Mouse (Mus musculus): ENCODE results near the gene Plg.

The Plg gene

GRCm38 (mm10) chr17:12382531-12382930, 4.1 kb downstream of the Plg start:
- intact Hi-C loops (cut with DNase I), result no loop called here

DNA sequence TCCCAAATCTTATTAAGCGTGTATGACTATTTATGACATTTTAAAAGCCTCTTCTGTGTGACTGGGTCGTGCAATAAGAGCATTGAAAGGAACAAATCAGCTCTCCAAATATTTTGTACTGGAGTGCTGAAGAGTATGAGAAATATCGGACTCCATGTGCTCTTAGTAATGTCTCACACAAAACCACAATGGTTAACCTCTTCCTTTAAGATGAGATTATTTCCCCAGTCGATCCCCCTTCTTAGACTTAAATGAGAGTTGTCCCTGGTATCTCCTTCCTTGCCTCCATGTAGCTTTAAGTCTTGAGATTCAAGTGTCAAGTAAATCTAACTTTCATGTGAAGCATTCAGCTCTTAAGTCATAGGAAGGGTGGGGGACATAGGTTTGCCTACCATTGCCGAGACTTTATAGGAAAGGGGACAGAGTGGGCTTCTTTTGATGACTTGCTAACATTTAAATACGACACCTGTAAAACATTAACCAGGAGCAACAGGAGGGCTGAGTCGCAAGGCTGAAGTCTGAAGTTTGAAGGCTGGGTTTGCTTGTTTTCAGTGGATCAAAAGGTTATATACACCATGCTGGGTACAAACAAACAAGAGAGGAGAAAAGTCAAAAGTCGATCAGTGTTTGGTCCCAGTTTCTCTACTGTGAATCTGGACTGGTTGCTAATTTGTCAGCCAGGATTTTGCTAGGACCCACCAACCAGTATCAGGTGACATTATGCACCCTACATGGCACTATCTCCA, 6.8 kb downstream of the Plg start:
- intact Hi-C loops (cut with DNase I), result no loop called here

DNA sequence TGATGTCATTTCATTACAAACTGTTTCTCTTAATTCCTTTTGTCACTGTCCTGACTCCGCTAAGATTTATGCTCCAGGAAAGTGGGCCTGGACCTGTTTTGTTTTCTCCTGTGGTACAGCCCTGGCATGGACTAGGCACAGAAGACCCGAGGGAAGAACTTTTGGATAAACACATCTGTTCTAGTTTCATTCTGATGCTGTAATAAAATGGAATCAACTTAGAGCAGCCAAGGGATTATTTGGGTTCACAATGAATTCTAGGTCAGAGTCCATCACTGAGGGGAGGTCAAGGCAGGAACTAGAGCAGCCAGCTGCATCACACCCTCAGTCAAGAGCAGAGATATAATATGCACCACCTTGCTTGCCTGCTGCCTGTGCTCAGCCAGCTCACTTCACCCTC, 9.4 kb downstream of the Plg start:
- intact Hi-C loops (cut with DNase I), result no loop called here

DNA sequence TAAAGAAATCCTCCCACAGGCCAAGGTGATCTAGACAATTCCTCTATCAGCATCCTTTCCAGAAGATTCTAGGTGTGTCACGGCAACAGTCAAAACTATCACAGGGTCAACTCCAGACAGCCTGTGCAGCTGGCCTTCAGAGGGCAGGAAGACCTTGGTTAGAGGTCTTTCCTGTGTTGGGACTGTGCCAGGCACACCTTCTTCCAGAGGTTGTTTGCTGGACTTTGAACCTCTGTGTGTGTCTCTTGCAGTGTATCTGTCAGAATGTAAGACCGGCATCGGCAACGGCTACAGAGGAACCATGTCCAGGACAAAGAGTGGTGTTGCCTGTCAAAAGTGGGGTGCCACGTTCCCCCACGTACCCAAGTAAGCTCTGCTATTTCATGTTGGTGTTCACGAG, 9.8 kb downstream of the Plg start:
- intact Hi-C loops (cut with DNase I), result no loop called here

- intact Hi-C loops (cut with DNase I), result no loop called here
Observed at GRCm38 (mm10) chr17:12396163-12396677, 17.8 kb downstream of the Plg start.

GRCm38 (mm10) chr17:12403420-12403819, 25.0 kb downstream of the Plg start:
- intact Hi-C loops (cut with DNase I), result no loop called here

- intact Hi-C loops (cut with DNase I), result no loop called here
Observed at GRCm38 (mm10) chr17:12409346-12409944, 31.0 kb downstream of the Plg start.

- intact Hi-C loops (cut with DNase I), result no loop called here
Observed at GRCm38 (mm10) chr17:12412181-12412890, 33.9 kb downstream of the Plg start.

DNA sequence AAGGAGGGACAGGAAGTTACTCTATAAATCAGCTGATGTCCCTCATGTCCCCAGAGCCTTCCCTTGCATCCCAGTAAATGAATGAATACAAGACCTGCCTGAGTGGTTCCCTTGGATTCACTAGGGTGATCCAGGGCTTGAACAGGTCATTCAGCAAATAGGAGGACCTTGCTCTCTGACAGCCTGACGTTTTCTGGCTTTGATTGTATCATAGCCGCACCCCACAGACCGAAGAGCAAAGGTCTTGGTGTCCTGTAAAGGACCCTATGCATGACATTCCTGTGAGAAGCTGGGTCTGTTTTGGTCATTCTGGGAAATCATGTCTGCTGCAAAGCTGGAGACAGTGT, 34.5 kb downstream of the Plg start:
- intact Hi-C loops (cut with DNase I), result no loop called here

- intact Hi-C loops (cut with DNase I), result loop anchor here (5.0 kb wide), 1 partner anchor 117 kb away; no protein-coding TSS in a partner anchor
Observed at GRCm38 (mm10) chr17:12415031-12415735, 36.8 kb downstream of the Plg start.

GRCm38 (mm10) chr17:12415741-12416140, 37.3 kb downstream of the Plg start:
- intact Hi-C loops (cut with DNase I), result loop anchor here (2.0 to 5.0 kb wide), 2 partner anchors 117 to 245 kb away; no protein-coding TSS in a partner anchor

GRCm38 (mm10) chr17:12416250-12416895, 38.0 kb downstream of the Plg start:
- intact Hi-C loops (cut with DNase I), result loop anchor here (2.0 to 5.0 kb wide), 2 partner anchors 116 to 244 kb away; no protein-coding TSS in a partner anchor

GRCm38 (mm10) chr17:12419491-12420079, 41.2 kb downstream of the Plg start:
- intact Hi-C loops (cut with DNase I), result loop anchor here (5.0 kb wide), 2 partner anchors 113 to 393 kb away; no protein-coding TSS in a partner anchor

GRCm38 (mm10) chr17:12420886-12421574, 42.6 kb downstream of the Plg start:
- intact Hi-C loops (cut with DNase I), result loop anchor here (5.0 kb wide), 1 partner anchor 391 kb away; no protein-coding TSS in a partner anchor

GRCm38 (mm10) chr17:12422143-12422542, 43.7 kb downstream of the Plg start:
- intact Hi-C loops (cut with DNase I), result loop anchor here (5.0 kb wide), 1 partner anchor 390 kb away; no protein-coding TSS in a partner anchor

- intact Hi-C loops (cut with DNase I), result no loop called here
Observed at GRCm38 (mm10) chr17:12427156-12427555, 48.7 kb downstream of the Plg start.

GRCm38 (mm10) chr17:12428369-12428768, 50.0 kb downstream of the Plg start:
- intact Hi-C loops (cut with DNase I), result no loop called here

GRCm38 (mm10) chr17:12431707-12432106, 53.3 kb downstream of the Plg start:
- intact Hi-C loops (cut with DNase I), result no loop called here

DNA sequence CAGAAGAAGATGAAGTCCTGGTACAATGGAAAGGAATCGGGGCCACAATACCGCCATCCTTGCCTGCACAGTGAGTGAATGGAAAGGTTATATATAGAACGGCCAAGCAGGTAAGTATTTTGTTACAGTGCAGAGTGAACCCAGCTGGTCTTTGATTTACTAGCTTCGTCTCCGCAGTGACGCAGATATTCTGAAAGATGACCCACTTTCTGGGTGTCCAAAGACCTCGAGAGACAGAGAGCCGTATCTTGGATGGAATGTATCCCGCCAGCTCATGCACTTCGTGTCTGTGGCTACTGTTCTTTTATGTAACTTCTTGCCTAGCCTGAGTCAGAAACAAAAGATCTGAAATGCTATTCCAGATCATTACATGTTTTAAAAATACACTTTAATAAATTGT, 59.4 kb downstream of the Plg start:
- intact Hi-C loops (cut with DNase I), result no loop called here

DNA sequence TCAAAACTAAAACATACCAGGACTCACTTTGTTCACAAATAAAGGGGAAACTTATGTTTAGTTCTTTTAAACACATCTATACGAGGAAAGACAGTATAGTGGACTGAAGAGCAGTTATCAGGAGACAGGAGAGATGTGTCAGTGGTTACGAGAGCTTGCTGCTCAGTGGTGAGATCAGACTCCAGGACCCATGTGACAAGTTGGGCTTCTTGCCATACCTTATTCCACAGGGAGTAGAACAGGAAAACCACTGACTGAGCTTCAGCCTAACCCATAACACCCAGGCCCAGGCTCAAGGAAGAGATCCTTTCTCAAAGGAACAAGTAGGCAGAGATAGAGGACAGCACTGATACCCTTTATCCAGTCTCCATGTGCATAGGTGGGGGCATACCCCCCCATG, 66.2 kb downstream of the Plg start:
- intact Hi-C loops (cut with DNase I), result no loop called here
